Comparison of ENCODE assay signal across 8 mouse cellular contexts in the genomic region with DNA sequence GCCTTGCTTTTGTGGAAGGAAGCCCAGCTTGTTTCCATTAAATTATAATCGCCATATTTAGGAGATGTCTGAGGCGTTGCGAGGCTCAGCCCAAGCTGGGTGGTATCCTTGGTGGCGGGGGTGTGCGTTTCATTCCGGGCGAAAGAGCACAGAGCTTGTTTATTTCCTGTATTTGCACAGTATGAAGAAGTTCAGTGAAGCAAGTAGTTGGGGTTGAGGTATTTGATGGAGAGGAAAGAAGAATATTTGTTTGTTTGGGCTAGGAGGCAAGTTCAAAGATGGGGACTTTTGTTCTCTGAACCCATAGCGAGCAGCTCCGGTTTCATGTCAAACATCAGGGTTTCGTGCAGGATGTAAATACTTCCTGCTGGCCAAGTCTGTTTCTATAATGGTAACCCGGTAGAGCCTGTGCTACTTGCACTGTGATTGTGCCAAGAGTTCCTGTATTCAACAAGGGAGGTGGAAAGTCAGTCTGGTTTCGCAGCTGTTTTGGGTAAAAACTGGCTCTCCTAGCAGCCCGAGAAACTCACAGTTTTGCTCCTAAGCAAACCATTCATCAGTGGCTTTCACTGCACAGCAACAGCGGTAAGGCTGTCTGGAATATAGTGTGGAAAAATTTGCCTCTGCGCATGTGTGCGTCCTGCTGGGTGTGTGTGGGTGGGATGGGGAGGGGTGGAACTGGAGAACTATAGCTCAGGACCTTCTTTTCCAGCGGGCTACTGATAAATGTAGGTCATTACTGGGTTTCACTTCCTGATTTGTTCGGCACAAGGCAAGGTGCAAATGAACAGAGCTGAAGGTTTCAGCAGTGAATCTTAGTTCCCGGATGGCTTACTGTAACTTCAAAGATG.
DNase-seq lines count a peak whose midpoint lies in the region; ATAC-seq and TF ChIP-seq lines count a peak whose summit lies in the region.

No protein-coding gene starts in this region.

- no peaks in the 10 kb centered on the region for H3K36me3 ChIP-seq in midbrain, postnatal 0 days (ENCODE audit: insufficient read depth, low read length)
- H3K36me3 ChIP-seq in midbrain, embryonic 13.5 days = no peaks in the 10 kb centered on the region
- no peaks in the 10 kb centered on the region for H3K36me3 ChIP-seq in intestine, postnatal 0 days (ENCODE audit: control insufficient read depth, insufficient read depth)
- no peaks in the 10 kb centered on the region for H3K36me3 ChIP-seq in liver, embryonic 13.5 days
- no peaks in the 10 kb centered on the region for H3K36me3 ChIP-seq in forebrain, embryonic 11.5 days (ENCODE audit: control insufficient read depth, insufficient read depth, low read length)

- ATAC-seq in midbrain, postnatal 0 days (ENCODE audit: low FRiP score) = no peak
- no peak for ATAC-seq in midbrain, embryonic 13.5 days
- ATAC-seq in frontal cortex, adult (ENCODE audit: low TSS enrichment) = peak; percentile 91
- ATAC-seq in intestine, postnatal 0 days = no peak
- ATAC-seq in liver, embryonic 13.5 days (ENCODE audit: low read depth) = no peak
- peak; percentile 67 for ATAC-seq in neutrophil, adult 5-6 weeks (ENCODE audit: extremely low read depth, insufficient number of reproducible peaks, low FRiP score, poor library complexity, severe bottlenecking)
- no peak for ATAC-seq in forebrain, embryonic 11.5 days (replicated peaks; ENCODE audit: low FRiP score)

- peak overlapping the region; percentile 26; the same call in 1 of the 2 replicates for H3K27ac ChIP-seq in midbrain, postnatal 0 days (ENCODE audit: low read depth, low read length)
- no peak overlapping the region for H3K27ac ChIP-seq in midbrain, embryonic 13.5 days
- peak overlapping the region; percentile 47; the same call in 1 of the 2 replicates for H3K27ac ChIP-seq in intestine, postnatal 0 days (ENCODE audit: low read depth, low read length)
- H3K27ac ChIP-seq in liver, embryonic 13.5 days = no peak overlapping the region
- H3K27ac ChIP-seq in forebrain, embryonic 11.5 days (ENCODE audit: low read depth, low read length) = no peak overlapping the region

- H3K4me1 ChIP-seq in midbrain, postnatal 0 days (ENCODE audit: insufficient read depth, low read length) = no peaks in the 10 kb centered on the region
- no peaks in the 10 kb centered on the region for H3K4me1 ChIP-seq in midbrain, embryonic 13.5 days (replicated peaks)
- H3K4me1 ChIP-seq in intestine, postnatal 0 days (replicated peaks; ENCODE audit: control insufficient read depth, insufficient read depth, low read length) = no peaks in the 10 kb centered on the region
- no peaks in the 10 kb centered on the region for H3K4me1 ChIP-seq in liver, embryonic 13.5 days (replicated peaks)
- H3K4me1 ChIP-seq in forebrain, embryonic 11.5 days (replicated peaks; ENCODE audit: control insufficient read depth, insufficient read depth, low read length) = no peaks in the 10 kb centered on the region

- 75% methylated on average over 19 of the region's 19 CpGs for WGBS in midbrain, postnatal 0 days
- WGBS in midbrain, embryonic 13.5 days = 84% methylated on average over 19 of the region's 19 CpGs
- WGBS in intestine, postnatal 0 days = 45% methylated on average over 19 of the region's 19 CpGs
- WGBS in liver, embryonic 13.5 days (ENCODE audit: insufficient replicate concordance) = 30% methylated on average over 19 of the region's 19 CpGs
- 82% methylated on average over 19 of the region's 19 CpGs for WGBS in forebrain, embryonic 11.5 days

- TF ChIP-seq CTCF in midbrain, postnatal 0 days (IDR thresholded peaks at IDR 0.05) = no peak
- TF ChIP-seq CTCF in intestine, postnatal 0 days (IDR thresholded peaks at IDR 0.05; ENCODE audit: low read depth) = no peak

- DNase-seq in midbrain, postnatal 0 days (ENCODE audit: low spot score) = peak; percentile 15
- DNase-seq in liver, embryonic 13.5 days = no peak
- DNase-seq in Muller cell, postnatal 12 days (ENCODE audit: inconsistent ontology term) = no peak
- no peak for DNase-seq in forebrain, embryonic 11.5 days (ENCODE audit: low spot score)

- H3K4me3 ChIP-seq in midbrain, postnatal 0 days (ENCODE audit: low read depth, low read length) = no peak overlapping the region
- no peak overlapping the region for H3K4me3 ChIP-seq in midbrain, embryonic 13.5 days (replicated peaks)
- peak overlapping the region; percentile 23 for H3K4me3 ChIP-seq in intestine, postnatal 0 days (ENCODE audit: low read depth, low read length)
- 0 out of 2 replicates have a peak overlapping the region, but pooled peaks have one; percentile 18 for H3K4me3 ChIP-seq in liver, embryonic 13.5 days (replicated peaks)
- no peak overlapping the region for H3K4me3 ChIP-seq in forebrain, embryonic 11.5 days (ENCODE audit: low read depth, low read length)

- H3K27me3 ChIP-seq in midbrain, postnatal 0 days (ENCODE audit: insufficient read depth, low read length) = no peaks in the 10 kb centered on the region
- H3K27me3 ChIP-seq in midbrain, embryonic 13.5 days = peaks cover 14% of the 10 kb centered on the region
- no peaks in the 10 kb centered on the region for H3K27me3 ChIP-seq in intestine, postnatal 0 days (replicated peaks; ENCODE audit: control insufficient read depth, insufficient read depth, low read length)
- no peaks in the 10 kb centered on the region for H3K27me3 ChIP-seq in liver, embryonic 13.5 days
- H3K27me3 ChIP-seq in forebrain, embryonic 11.5 days (ENCODE audit: control insufficient read depth, insufficient read depth, low read length) = no peaks in the 10 kb centered on the region

- H3K4me2 ChIP-seq in midbrain, postnatal 0 days (ENCODE audit: low read depth, low read length, poor library complexity, severe bottlenecking) = peak overlapping the region; percentile 16; the same call in 1 of the 2 replicates
- no peak overlapping the region for H3K4me2 ChIP-seq in midbrain, embryonic 13.5 days (replicated peaks)
- H3K4me2 ChIP-seq in intestine, postnatal 0 days (replicated peaks; ENCODE audit: low read depth) = peak overlapping the region; percentile 59
- peak overlapping the region; percentile 28 for H3K4me2 ChIP-seq in liver, embryonic 13.5 days
- H3K4me2 ChIP-seq in forebrain, embryonic 11.5 days (ENCODE audit: low read depth, low read length, severe bottlenecking) = no peak overlapping the region

- no peak overlapping the region for H3K9ac ChIP-seq in midbrain, postnatal 0 days (replicated peaks; ENCODE audit: low read length, poor library complexity, severe bottlenecking)
- no peak overlapping the region for H3K9ac ChIP-seq in midbrain, embryonic 13.5 days (replicated peaks)
- H3K9ac ChIP-seq in intestine, postnatal 0 days (ENCODE audit: low read depth, low read length) = no peak overlapping the region
- H3K9ac ChIP-seq in liver, embryonic 13.5 days = no peak overlapping the region
- H3K9ac ChIP-seq in forebrain, embryonic 11.5 days (ENCODE audit: low read length) = no peak overlapping the region

- peaks cover 7% of the 10 kb centered on the region; the same call in 1 of the 2 replicates for H3K9me3 ChIP-seq in midbrain, postnatal 0 days (ENCODE audit: low read length)
- H3K9me3 ChIP-seq in midbrain, embryonic 13.5 days = no peaks in the 10 kb centered on the region
- H3K9me3 ChIP-seq in intestine, postnatal 0 days (ENCODE audit: control insufficient read depth) = no peaks in the 10 kb centered on the region
- no peaks in the 10 kb centered on the region for H3K9me3 ChIP-seq in liver, embryonic 13.5 days (replicated peaks)
- no peaks in the 10 kb centered on the region; the same call in 1 of the 2 replicates for H3K9me3 ChIP-seq in forebrain, embryonic 11.5 days (ENCODE audit: control insufficient read depth, low read length)

Comparison
In these comparisons a context has a peak if more than half of its experiments do, and no peak if none do; other contexts are left out.
1. H3K27ac ChIP-seq: peak in midbrain, postnatal 0 days (single experiment) and intestine, postnatal 0 days (single experiment); none in midbrain, embryonic 13.5 days (single experiment), liver, embryonic 13.5 days (single experiment) and forebrain, embryonic 11.5 days (single experiment).
2. H3K4me2 ChIP-seq: peak in midbrain, postnatal 0 days (single experiment), intestine, postnatal 0 days (single experiment) and liver, embryonic 13.5 days (single experiment); none in midbrain, embryonic 13.5 days (single experiment) and forebrain, embryonic 11.5 days (single experiment).
3. ATAC-seq: peak in frontal cortex, adult (single experiment) and neutrophil, adult 5-6 weeks (single experiment); none in midbrain, postnatal 0 days (single experiment), midbrain, embryonic 13.5 days (single experiment), intestine, postnatal 0 days (single experiment), liver, embryonic 13.5 days (single experiment) and forebrain, embryonic 11.5 days (single experiment).
4. H3K4me3 ChIP-seq: peak in intestine, postnatal 0 days (single experiment) and liver, embryonic 13.5 days (single experiment); none in midbrain, postnatal 0 days (single experiment), midbrain, embryonic 13.5 days (single experiment) and forebrain, embryonic 11.5 days (single experiment).